In genomic region chr5:135642686-135643551, GRCm38 (mm10) we compare ENCODE assay signal across 11 mouse cellular contexts. TPM values are rescaled to one million over a fixed set of nuclear protein-coding genes. Genes with fewer than 3 reads are reported as not detected.
DNase-seq lines count a peak whose midpoint lies in the region; ATAC-seq and TF ChIP-seq lines count a peak whose summit lies in the region.
"Had no signal": no experiment of that assay in that cellular context is flagged by ENCODE, and none has a peak within 500 bp of the region (broad histone marks: within the 10 kb centered on the region; RNA-seq: fewer than 3 reads in every experiment).

No protein-coding gene starts in this region.

- no peak overlapping the region for H3K4me3 ChIP-seq in intestine, postnatal 0 days (ENCODE audit: low read depth, low read length)
- H3K4me3 ChIP-seq in intestine, embryonic 16.5 days (ENCODE audit: low read length) = no peak overlapping the region
- H3K4me3 ChIP-seq in liver, embryonic 16.5 days (ENCODE audit: low read depth, low read length) = no peak overlapping the region
- no peak overlapping the region for H3K4me3 ChIP-seq in heart, embryonic 12.5 days
- H3K4me3 ChIP-seq: embryonic facial prominence, embryonic 10.5 days; left cerebral cortex, adult 2 months had no signal

- WGBS in intestine, postnatal 0 days = 78% methylated on average over 10 of the region's 10 CpGs
- WGBS in intestine, embryonic 16.5 days = 81% methylated on average over 10 of the region's 10 CpGs
- 46% methylated on average over 10 of the region's 10 CpGs for WGBS in liver, embryonic 16.5 days (ENCODE audit: insufficient replicate concordance)
- WGBS in heart, embryonic 12.5 days = 76% methylated on average over 10 of the region's 10 CpGs

- H3K27ac ChIP-seq in intestine, postnatal 0 days (ENCODE audit: low read depth, low read length) = 0 out of 2 replicates have a peak overlapping the region, but pooled peaks have one; percentile 28
- no peak overlapping the region for H3K27ac ChIP-seq in intestine, embryonic 16.5 days (ENCODE audit: low read length)
- no peak overlapping the region for H3K27ac ChIP-seq in liver, embryonic 16.5 days (ENCODE audit: low read length)
- no peak overlapping the region for H3K27ac ChIP-seq in heart, embryonic 12.5 days (ENCODE audit: poor library complexity, severe bottlenecking)
- H3K27ac ChIP-seq: embryonic facial prominence, embryonic 10.5 days; left cerebral cortex, adult 2 months had no signal

- H3K36me3 ChIP-seq in intestine, postnatal 0 days (ENCODE audit: control insufficient read depth, insufficient read depth) = peaks cover 14% of the 10 kb centered on the region; the same call in 1 of the 2 replicates
- no peaks in the 10 kb centered on the region for H3K36me3 ChIP-seq in intestine, embryonic 16.5 days (ENCODE audit: control insufficient read depth, insufficient read depth, low read length)
- no peaks in the 10 kb centered on the region for H3K36me3 ChIP-seq in liver, embryonic 16.5 days (ENCODE audit: control insufficient read depth, insufficient read depth)
- peaks cover 37% of the 10 kb centered on the region for H3K36me3 ChIP-seq in heart, embryonic 12.5 days

- no peak for TF ChIP-seq CTCF in intestine, postnatal 0 days (IDR thresholded peaks at IDR 0.05; ENCODE audit: low read depth)

- H3K9me3 ChIP-seq in intestine, postnatal 0 days (ENCODE audit: control insufficient read depth) = no peaks in the 10 kb centered on the region
- no peaks in the 10 kb centered on the region for H3K9me3 ChIP-seq in intestine, embryonic 16.5 days (ENCODE audit: control insufficient read depth, low read length)
- H3K9me3 ChIP-seq in liver, embryonic 16.5 days (replicated peaks; ENCODE audit: control insufficient read depth, low read length) = no peaks in the 10 kb centered on the region
- H3K9me3 ChIP-seq in heart, embryonic 12.5 days (replicated peaks) = no peaks in the 10 kb centered on the region
- H3K9me3 ChIP-seq: embryonic facial prominence, embryonic 10.5 days had no signal

- H3K27me3 ChIP-seq in intestine, postnatal 0 days (replicated peaks; ENCODE audit: control insufficient read depth, insufficient read depth, low read length) = no peaks in the 10 kb centered on the region
- H3K27me3 ChIP-seq in intestine, embryonic 16.5 days (replicated peaks; ENCODE audit: control insufficient read depth, insufficient read depth, low read length) = no peaks in the 10 kb centered on the region
- H3K27me3 ChIP-seq in liver, embryonic 16.5 days (ENCODE audit: control insufficient read depth, insufficient read depth, low read depth, low read length) = no peaks in the 10 kb centered on the region
- H3K27me3 ChIP-seq in heart, embryonic 12.5 days (replicated peaks) = no peaks in the 10 kb centered on the region

- no peak overlapping the region for H3K9ac ChIP-seq in intestine, postnatal 0 days (ENCODE audit: low read depth, low read length)
- H3K9ac ChIP-seq in intestine, embryonic 16.5 days (ENCODE audit: low read depth, low read length) = no peak overlapping the region
- no peak overlapping the region for H3K9ac ChIP-seq in liver, embryonic 16.5 days (ENCODE audit: low read depth, low read length)
- H3K9ac ChIP-seq in heart, embryonic 12.5 days = no peak overlapping the region

- peak; percentile 26 for DNase-seq in adrenal gland, postnatal 25 days
- peak; percentile 92 for DNase-seq in kidney, adult 8-10 months

- 0 out of 2 replicates have a peak, but pooled peaks cover 3% of the 10 kb centered on the region for H3K4me1 ChIP-seq in intestine, postnatal 0 days (replicated peaks; ENCODE audit: control insufficient read depth, insufficient read depth, low read length)
- H3K4me1 ChIP-seq in intestine, embryonic 16.5 days (ENCODE audit: control insufficient read depth, insufficient read depth, low read length) = no peaks in the 10 kb centered on the region
- H3K4me1 ChIP-seq in liver, embryonic 16.5 days (ENCODE audit: control insufficient read depth, low read depth, low read length) = peaks cover 11% of the 10 kb centered on the region
- no peaks in the 10 kb centered on the region for H3K4me1 ChIP-seq in heart, embryonic 12.5 days (replicated peaks)

- no peak for ATAC-seq in intestine, postnatal 0 days
- ATAC-seq in intestine, embryonic 16.5 days = no peak
- ATAC-seq in liver, embryonic 16.5 days (ENCODE audit: low read depth) = peak; percentile 28; the same call in 1 of the 2 replicates
- no peak for ATAC-seq in activated CD4-positive, CD25-positive, alpha-beta regulatory T cell, adult 4 months
- no peak for ATAC-seq in frontal cortex, adult (ENCODE audit: low TSS enrichment)
- ATAC-seq in heart, embryonic 12.5 days (ENCODE audit: insufficient number of reproducible peaks, low FRiP score) = no peak
- ATAC-seq: hindbrain, embryonic 16.5 days had no signal

- H3K4me2 ChIP-seq in intestine, postnatal 0 days (replicated peaks; ENCODE audit: low read depth) = no peak overlapping the region
- no peak overlapping the region for H3K4me2 ChIP-seq in intestine, embryonic 16.5 days (ENCODE audit: low read depth, low read length)
- no peak overlapping the region for H3K4me2 ChIP-seq in liver, embryonic 16.5 days (ENCODE audit: low read depth, low read length)
- no peak overlapping the region for H3K4me2 ChIP-seq in heart, embryonic 12.5 days

RNA-seq across cellular contexts. Expression of gene Rhbdd2, which starts 10.5 kb away (rescaled TPM):
- polyA plus RNA-seq in intestine, postnatal 0 days (2015; fragmentation: Nextera tagmentation; extraction: Ambion mirVana) = 27.9 and 28.5 TPM in 2 replicates
- 32.1 and 32.4 TPM in 2 replicates for polyA plus RNA-seq in intestine, embryonic 16.5 days (2015; fragmentation: Nextera tagmentation; extraction: Ambion mirVana)
- 33.6 and 51.6 TPM in 2 replicates for total RNA-seq in adrenal gland, postnatal 25 days (2021)
- 7.8 and 10.5 TPM in 2 replicates for polyA plus RNA-seq in liver, embryonic 16.5 days (2015; fragmentation: Nextera tagmentation; extraction: Ambion mirVana)
- polyA plus RNA-seq in activated CD4-positive, CD25-positive, alpha-beta regulatory T cell, adult 4 months (2017; shearing (Covaris generic)) = 10 to 100 TPM; 17.1 to 21.6 TPM
- polyA plus RNA-seq in heart, embryonic 12.5 days (2016; fragmentation: Nextera tagmentation; extraction: Ambion mirVana) = 39.2 and 45.6 TPM in 2 replicates

RNA-seq across cellular contexts. Expression of gene Por, which starts 26.9 kb away (rescaled TPM):
- polyA plus RNA-seq in intestine, postnatal 0 days (2015; fragmentation: Nextera tagmentation; extraction: Ambion mirVana) = 82.3 and 91.7 TPM in 2 replicates
- 111 and 116 TPM in 2 replicates for polyA plus RNA-seq in intestine, embryonic 16.5 days (2015; fragmentation: Nextera tagmentation; extraction: Ambion mirVana)
- total RNA-seq in adrenal gland, postnatal 25 days (2021) = 258 and 276 TPM in 2 replicates
- 46.9 and 53.1 TPM in 2 replicates for polyA plus RNA-seq in liver, embryonic 16.5 days (2015; fragmentation: Nextera tagmentation; extraction: Ambion mirVana)
- 10 to 100 TPM; 15.7 to 21.9 TPM for polyA plus RNA-seq in activated CD4-positive, CD25-positive, alpha-beta regulatory T cell, adult 4 months (2017; shearing (Covaris generic))
- 50.6 and 54.0 TPM in 2 replicates for polyA plus RNA-seq in heart, embryonic 12.5 days (2016; fragmentation: Nextera tagmentation; extraction: Ambion mirVana)
